ENCODE assay signal across 10 mouse cellular contexts in the genomic region with DNA sequence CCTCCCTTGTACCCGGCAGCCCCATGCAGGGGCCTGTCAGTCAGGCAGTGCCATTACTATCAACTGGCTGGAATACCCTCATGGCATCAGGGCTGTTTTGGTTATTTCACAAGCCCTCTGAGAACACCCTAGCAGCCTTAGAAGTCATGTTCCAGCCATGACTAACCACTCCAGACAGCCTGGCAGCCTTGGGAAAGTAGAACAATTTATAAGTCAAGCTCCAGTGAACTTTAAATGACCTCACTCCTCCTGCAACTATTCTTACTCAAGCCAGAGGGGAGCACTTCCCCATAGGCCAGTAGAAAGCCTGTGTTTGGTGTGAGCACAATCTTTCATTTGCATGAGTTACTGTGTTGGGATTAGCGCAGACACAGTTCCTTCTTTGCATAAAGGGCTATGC.
A peak's percentile ranks its signal among the peaks of the same experiment; 100 is the strongest.
DNase-seq lines count a peak whose midpoint lies in the region; ATAC-seq and TF ChIP-seq lines count a peak whose summit lies in the region.
"Had no signal": no experiment of that assay in that cellular context is flagged by ENCODE, and none has a peak within 500 bp of the region (broad histone marks: within the 10 kb centered on the region; RNA-seq: fewer than 3 reads in every experiment).

No protein-coding gene starts in this region.

- H3K36me3 ChIP-seq in intestine, postnatal 0 days (ENCODE audit: control insufficient read depth, insufficient read depth), result no peaks in the 10 kb centered on the region
- H3K36me3 ChIP-seq in forebrain, embryonic 16.5 days (ENCODE audit: control insufficient read depth, insufficient read depth), result no peaks in the 10 kb centered on the region

- H3K4me3 ChIP-seq in intestine, postnatal 0 days (ENCODE audit: low read depth, low read length), result no peak overlapping the region
- no peak overlapping the region for H3K4me3 ChIP-seq in forebrain, embryonic 16.5 days (replicated peaks; ENCODE audit: low read length)

- H3K9ac ChIP-seq in intestine, postnatal 0 days (ENCODE audit: low read depth, low read length), result no peak overlapping the region
- no peak overlapping the region for H3K9ac ChIP-seq in forebrain, embryonic 16.5 days (replicated peaks; ENCODE audit: low read depth, low read length)

- H3K4me1 ChIP-seq in intestine, postnatal 0 days (replicated peaks; ENCODE audit: control insufficient read depth, insufficient read depth, low read length), result no peaks in the 10 kb centered on the region
- H3K4me1 ChIP-seq in forebrain, embryonic 16.5 days (replicated peaks; ENCODE audit: control insufficient read depth, insufficient read depth, low read length), result no peaks in the 10 kb centered on the region

- peak; percentile 3 for DNase-seq in kidney, adult 11 months
- DNase-seq in kidney, postnatal 10 days, result no peak
- peak; percentile 54 for DNase-seq in adrenal gland, adult 8-10 months
- DNase-seq in cerebellum, postnatal 36 days, result no peak
- DNase-seq in thymus, postnatal 10 days (ENCODE audit: low spot score in 2 of 2), result no peak
- DNase-seq: gastrocnemius, postnatal 10 days; thymus, postnatal 25 days had no signal

- H3K4me2 ChIP-seq in intestine, postnatal 0 days (replicated peaks; ENCODE audit: low read depth), result no peak overlapping the region
- H3K4me2 ChIP-seq in forebrain, embryonic 16.5 days (ENCODE audit: low read length), result no peak overlapping the region

- TF ChIP-seq CTCF in intestine, postnatal 0 days (IDR thresholded peaks at IDR 0.05; ENCODE audit: low read depth), result peak; percentile 43

- peak; percentile 31; the same call in 1 of the 2 replicates for ATAC-seq in intestine, postnatal 0 days
- ATAC-seq in megakaryocyte, adult 5-6 weeks (ENCODE audit: poor library complexity, severe bottlenecking), result peak; percentile 96
- ATAC-seq in forebrain, embryonic 16.5 days, result no peak

- H3K27ac ChIP-seq in intestine, postnatal 0 days (ENCODE audit: low read depth, low read length), result no peak overlapping the region; the same call in 1 of the 2 replicates
- no peak overlapping the region for H3K27ac ChIP-seq in forebrain, embryonic 16.5 days (ENCODE audit: low read length)

- WGBS in intestine, postnatal 0 days, result 40% methylated on average over 2 of the region's 2 CpGs
- WGBS in forebrain, embryonic 16.5 days, result 75% methylated on average over 2 of the region's 2 CpGs

- H3K9me3 ChIP-seq in intestine, postnatal 0 days (ENCODE audit: control insufficient read depth), result no peaks in the 10 kb centered on the region
- H3K9me3 ChIP-seq in forebrain, embryonic 16.5 days (ENCODE audit: control insufficient read depth, low read length), result no peaks in the 10 kb centered on the region

- H3K27me3 ChIP-seq in intestine, postnatal 0 days (replicated peaks; ENCODE audit: control insufficient read depth, insufficient read depth, low read length), result no peaks in the 10 kb centered on the region
- H3K27me3 ChIP-seq in forebrain, embryonic 16.5 days (replicated peaks; ENCODE audit: control insufficient read depth, insufficient read depth, low read length), result no peaks in the 10 kb centered on the region

Comparison
In these comparisons a context has a peak if more than half of its experiments do, and no peak if none do; other contexts are left out.
1. DNase-seq: peak in kidney, adult 11 months (single experiment) and adrenal gland, adult 8-10 months (single experiment); none in kidney, postnatal 10 days (single experiment), cerebellum, postnatal 36 days (0 of 2) and thymus, postnatal 10 days (0 of 2).